Mouse (Mus musculus): Measurements from ENCODE around the gene Tbx4. TPM values are rescaled to one million over a fixed set of nuclear protein-coding genes. Genes with fewer than 3 reads are reported as not detected.

Gene Tbx4
- polyA plus RNA-seq, 1 experiment from 2014 or later: 0.05 TPM

DNA sequence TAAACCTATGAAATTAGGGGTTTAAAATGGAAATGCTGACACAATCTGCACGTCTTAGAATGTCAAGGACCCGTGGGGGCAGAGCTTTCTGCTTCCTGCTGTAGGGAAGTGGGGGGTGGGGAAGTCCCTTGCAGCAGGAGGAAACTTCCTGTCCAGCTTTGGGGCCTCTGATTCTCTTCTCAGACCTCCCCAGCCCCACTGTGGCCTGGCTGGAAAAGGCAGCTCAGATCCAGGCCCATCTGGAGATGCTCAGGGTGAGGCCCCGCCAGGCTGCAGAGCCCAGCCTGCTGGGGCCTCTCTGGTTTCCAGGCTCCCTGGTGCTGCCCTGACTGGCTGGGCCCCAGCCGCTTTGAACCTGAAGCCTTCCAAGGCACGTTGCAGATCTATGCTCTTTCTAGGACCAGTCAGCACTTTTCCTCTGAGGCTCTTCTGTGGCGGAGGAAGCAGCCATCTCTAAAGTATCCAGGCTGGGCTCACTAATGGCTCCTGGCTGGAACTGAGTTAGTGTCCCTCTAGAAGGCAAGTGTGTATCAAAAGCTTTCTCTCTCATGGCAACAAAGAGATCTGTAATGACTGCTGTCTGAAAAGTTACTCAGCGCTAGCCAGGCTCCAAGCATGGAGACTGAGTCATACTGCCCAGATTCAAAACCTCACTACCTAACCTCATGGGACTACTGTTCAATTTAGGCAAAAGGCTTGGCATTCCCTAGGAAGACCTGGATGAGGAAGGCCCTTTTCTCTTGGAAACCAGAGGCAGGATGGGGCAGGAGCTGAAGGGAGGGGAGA lies 55.8 kb downstream of the Tbx4 start:
- no peaks in the 10 kb centered on the region for H3K9me3 ChIP-seq (ENCODE audit: control insufficient read depth, low read length)
- H3K27ac ChIP-seq (replicated peaks): peak overlapping the region; percentile 24; the same call in 1 of the 2 replicates
- 0 out of 2 replicates have a peak, but pooled peaks have one; percentile 32 for ATAC-seq (ENCODE audit: low FRiP score, low TSS enrichment)
- no peak overlapping the region for H3K4me2 ChIP-seq (replicated peaks; ENCODE audit: low read depth)
- 33% methylated on average over 7 of the region's 7 CpGs for WGBS
- no peak overlapping the region for H3K9ac ChIP-seq (ENCODE audit: low read length)
- no peak overlapping the region for H3K4me3 ChIP-seq (ENCODE audit: low read depth, low read length)
- TF ChIP-seq CTCF (IDR thresholded peaks at IDR 0.05; ENCODE audit: low read depth) (no peak), EP300 (optimal IDR thresholded peaks at IDR 0.05) (no peak)
- no peaks in the 10 kb centered on the region for H3K27me3 ChIP-seq (ENCODE audit: control insufficient read depth, insufficient read depth, low read length)
- H3K36me3 ChIP-seq (ENCODE audit: control insufficient read depth, insufficient read depth, low read length): no peaks in the 10 kb centered on the region
- no peaks in the 10 kb centered on the region for H3K4me1 ChIP-seq (replicated peaks; ENCODE audit: control insufficient read depth, insufficient read depth)
- DNase-seq (ENCODE audit: low spot score): no peak

DNA sequence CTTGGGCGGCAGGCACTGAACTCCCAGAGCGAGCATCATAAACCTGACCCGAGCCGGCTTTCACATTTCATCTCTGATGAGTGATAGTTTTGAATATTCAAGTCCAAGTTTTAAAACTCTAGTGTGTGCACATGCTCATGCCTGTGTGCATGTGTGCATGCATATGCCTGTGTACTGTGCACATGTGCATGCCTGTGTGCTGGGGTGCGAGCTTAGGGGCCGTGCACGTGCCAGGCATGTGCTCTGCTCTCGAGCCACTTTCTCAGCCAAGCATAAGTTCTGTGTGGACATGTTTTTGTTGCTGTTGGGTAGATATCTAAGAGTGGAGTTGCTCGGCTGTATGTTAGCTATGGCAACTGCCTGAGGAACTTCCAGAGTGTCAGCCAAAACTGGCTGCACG lies 62.5 kb downstream of the Tbx4 start:
- no peak overlapping the region for H3K4me3 ChIP-seq (ENCODE audit: low read depth, low read length)
- DNase-seq (ENCODE audit: low spot score): no peak
- no peaks in the 10 kb centered on the region for H3K27me3 ChIP-seq (ENCODE audit: control insufficient read depth, insufficient read depth, low read length)
- no peak for ATAC-seq (ENCODE audit: low FRiP score, low TSS enrichment)
- no peak overlapping the region for H3K4me2 ChIP-seq (replicated peaks; ENCODE audit: low read depth)
- H3K27ac ChIP-seq (replicated peaks): no peak overlapping the region
- no peaks in the 10 kb centered on the region for H3K4me1 ChIP-seq (replicated peaks; ENCODE audit: control insufficient read depth, insufficient read depth)
- no peak overlapping the region for H3K9ac ChIP-seq (ENCODE audit: low read length)
- no peak for TF ChIP-seq EP300 (optimal IDR thresholded peaks at IDR 0.05)
- no peak for TF ChIP-seq CTCF (IDR thresholded peaks at IDR 0.05; ENCODE audit: low read depth)
- H3K36me3 ChIP-seq (ENCODE audit: control insufficient read depth, insufficient read depth, low read length): no peaks in the 10 kb centered on the region
- no peaks in the 10 kb centered on the region for H3K9me3 ChIP-seq (ENCODE audit: control insufficient read depth, low read length)
- 88% methylated on average over 10 of the region's 10 CpGs for whole genome bisulfite sequencing

DNA sequence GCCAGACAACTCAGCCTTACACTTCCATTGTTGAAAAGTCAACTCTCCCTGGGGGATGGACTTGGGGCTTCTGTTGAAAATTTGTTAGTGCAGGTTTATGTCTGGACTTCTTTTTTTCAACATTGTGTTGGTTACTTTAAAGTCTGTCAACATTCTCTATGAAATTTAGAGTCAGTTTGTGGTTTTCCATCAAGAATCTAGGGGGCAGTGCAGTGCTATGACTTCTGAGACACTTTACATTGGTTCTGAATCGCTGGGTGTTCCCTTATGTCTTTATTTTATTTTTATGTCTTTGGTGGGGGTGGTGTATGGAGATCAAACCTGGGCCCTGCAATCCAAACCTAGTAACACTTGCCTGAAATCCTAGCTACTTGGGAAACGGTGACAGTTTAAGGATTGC lies 63.5 kb downstream of the Tbx4 start:
- no peak for ATAC-seq (ENCODE audit: low FRiP score, low TSS enrichment)
- 84% methylated on average over 2 of the region's 2 CpGs for WGBS
- TF ChIP-seq EP300 (optimal IDR thresholded peaks at IDR 0.05): no peak
- 0 out of 2 replicates have a peak, but pooled peaks have one; percentile 7 for TF ChIP-seq CTCF (IDR thresholded peaks at IDR 0.05; ENCODE audit: low read depth)

DNA sequence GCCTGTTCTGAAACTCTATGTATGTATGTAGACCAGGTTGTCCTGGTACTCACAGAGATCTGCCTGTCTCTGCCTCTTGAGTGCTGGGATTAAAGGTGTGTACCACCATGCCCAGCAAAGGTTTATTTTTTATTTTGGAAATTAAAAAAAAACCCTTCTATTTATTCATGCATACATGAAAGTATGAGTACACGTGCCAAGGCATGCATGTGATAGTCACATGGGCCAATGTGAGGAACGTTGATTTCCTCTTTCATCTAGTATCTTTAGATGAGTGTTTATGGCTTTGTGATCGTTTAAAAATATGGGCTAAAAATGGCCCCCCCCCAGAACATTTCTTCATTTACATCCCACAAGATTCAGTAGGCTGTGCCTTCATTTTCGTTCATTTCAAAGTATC lies 66.3 kb downstream of the Tbx4 start:
- TF ChIP-seq EP300 (optimal IDR thresholded peaks at IDR 0.05) (no peak), CTCF (IDR thresholded peaks at IDR 0.05; ENCODE audit: low read depth) (no peak)
- Histone ChIP-seq H3K4me3 (ENCODE audit: low read depth, low read length) (no peak overlapping the region), H3K4me1 (replicated peaks; ENCODE audit: control insufficient read depth, insufficient read depth) (no peaks in the 10 kb centered on the region), H3K36me3 (ENCODE audit: control insufficient read depth, insufficient read depth, low read length) (no peaks in the 10 kb centered on the region), H3K9ac (ENCODE audit: low read length) (no peak overlapping the region), H3K27me3 (ENCODE audit: control insufficient read depth, insufficient read depth, low read length) (no peaks in the 10 kb centered on the region), H3K9me3 (ENCODE audit: control insufficient read depth, low read length) (no peaks in the 10 kb centered on the region), H3K27ac (replicated peaks) (no peak overlapping the region), H3K4me2 (replicated peaks; ENCODE audit: low read depth) (no peak overlapping the region)
- 77% methylated on average over 4 of the region's 4 CpGs for WGBS
- DNase-seq (ENCODE audit: low spot score) (no peak), ATAC-seq (ENCODE audit: low FRiP score, low TSS enrichment) (no peak)

More for the DNA sequence above, 63.5 kb downstream of the Tbx4 start:
- DNase-seq (ENCODE audit: low spot score): no peak
- Histone ChIP-seq H3K27ac (replicated peaks) (no peak overlapping the region), H3K9ac (ENCODE audit: low read length) (no peak overlapping the region), H3K4me3 (ENCODE audit: low read depth, low read length) (no peak overlapping the region), H3K4me1 (replicated peaks; ENCODE audit: control insufficient read depth, insufficient read depth) (no peaks in the 10 kb centered on the region), H3K27me3 (ENCODE audit: control insufficient read depth, insufficient read depth, low read length) (no peaks in the 10 kb centered on the region), H3K9me3 (ENCODE audit: control insufficient read depth, low read length) (no peaks in the 10 kb centered on the region), H3K4me2 (replicated peaks; ENCODE audit: low read depth) (no peak overlapping the region), H3K36me3 (ENCODE audit: control insufficient read depth, insufficient read depth, low read length) (no peaks in the 10 kb centered on the region)

DNA sequence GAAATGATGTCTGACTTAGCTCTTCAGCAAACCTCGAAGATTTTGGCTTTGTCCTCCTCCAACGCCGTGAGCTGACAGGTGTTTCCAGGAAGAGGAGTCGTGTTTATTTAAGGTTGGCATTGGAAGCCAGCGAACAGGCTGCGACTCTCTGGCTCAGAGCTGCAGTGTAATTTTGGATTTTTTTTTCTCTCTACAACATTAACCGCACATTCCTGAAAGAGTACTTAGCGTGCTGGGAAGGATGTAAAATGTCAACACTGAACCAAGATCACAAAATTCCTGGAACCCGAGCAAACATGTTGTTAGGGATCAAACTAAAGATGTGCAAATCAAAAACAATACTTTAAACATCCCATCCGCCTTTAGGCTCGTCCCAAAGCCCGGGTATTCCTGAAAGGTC lies 69.4 kb downstream of the Tbx4 start:
- H3K4me3 ChIP-seq (ENCODE audit: low read depth, low read length): no peak overlapping the region
- no peak for TF ChIP-seq EP300 (optimal IDR thresholded peaks at IDR 0.05)
- no peaks in the 10 kb centered on the region for H3K36me3 ChIP-seq (ENCODE audit: control insufficient read depth, insufficient read depth, low read length)
- H3K4me1 ChIP-seq (replicated peaks; ENCODE audit: control insufficient read depth, insufficient read depth): no peaks in the 10 kb centered on the region
- H3K27ac ChIP-seq (replicated peaks): no peak overlapping the region
- no peaks in the 10 kb centered on the region for H3K9me3 ChIP-seq (ENCODE audit: control insufficient read depth, low read length)
- no peak overlapping the region for H3K9ac ChIP-seq (ENCODE audit: low read length)
- WGBS: 21% methylated on average over 12 of the region's 12 CpGs
- no peak overlapping the region for H3K4me2 ChIP-seq (replicated peaks; ENCODE audit: low read depth)
- DNase-seq (ENCODE audit: low spot score) (no peak), ATAC-seq (ENCODE audit: low FRiP score, low TSS enrichment) (no peak)
- no peaks in the 10 kb centered on the region for H3K27me3 ChIP-seq (ENCODE audit: control insufficient read depth, insufficient read depth, low read length)

DNA sequence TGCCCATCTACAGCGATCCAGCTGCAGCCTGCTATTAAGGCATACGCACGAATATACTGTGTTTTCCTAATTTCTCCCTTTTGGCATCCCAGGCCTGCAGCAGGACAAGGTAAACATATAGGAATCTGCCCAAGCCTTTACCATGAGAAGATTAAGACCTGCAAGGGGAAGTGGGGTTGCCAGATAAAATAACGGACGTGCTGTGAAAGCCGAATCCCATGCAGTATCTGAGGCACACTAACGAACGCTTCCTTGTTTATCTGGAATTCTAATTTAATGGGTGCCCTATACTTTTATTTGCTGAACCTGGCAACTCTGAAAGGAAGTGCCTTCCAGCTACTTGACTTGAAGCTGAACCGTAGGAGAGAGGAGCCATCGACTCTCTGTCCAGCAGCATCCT lies 70.2 kb downstream of the Tbx4 start:
- ATAC-seq (ENCODE audit: low FRiP score, low TSS enrichment): no peak
- Histone ChIP-seq H3K36me3 (ENCODE audit: control insufficient read depth, insufficient read depth, low read length) (no peaks in the 10 kb centered on the region), H3K4me2 (replicated peaks; ENCODE audit: low read depth) (no peak overlapping the region), H3K9me3 (ENCODE audit: control insufficient read depth, low read length) (no peaks in the 10 kb centered on the region), H3K4me1 (replicated peaks; ENCODE audit: control insufficient read depth, insufficient read depth) (no peaks in the 10 kb centered on the region), H3K27ac (replicated peaks) (no peak overlapping the region), H3K9ac (ENCODE audit: low read length) (no peak overlapping the region), H3K27me3 (ENCODE audit: control insufficient read depth, insufficient read depth, low read length) (no peaks in the 10 kb centered on the region), H3K4me3 (ENCODE audit: low read depth, low read length) (no peak overlapping the region)
- WGBS: 70% methylated on average over 10 of the region's 10 CpGs
- TF ChIP-seq CTCF (IDR thresholded peaks at IDR 0.05; ENCODE audit: low read depth): no peak
- no peak for TF ChIP-seq EP300 (optimal IDR thresholded peaks at IDR 0.05)
- DNase-seq (ENCODE audit: low spot score): no peak
